Mouse (Mus musculus): Measurements from ENCODE around the gene Fubp1.

DNA sequence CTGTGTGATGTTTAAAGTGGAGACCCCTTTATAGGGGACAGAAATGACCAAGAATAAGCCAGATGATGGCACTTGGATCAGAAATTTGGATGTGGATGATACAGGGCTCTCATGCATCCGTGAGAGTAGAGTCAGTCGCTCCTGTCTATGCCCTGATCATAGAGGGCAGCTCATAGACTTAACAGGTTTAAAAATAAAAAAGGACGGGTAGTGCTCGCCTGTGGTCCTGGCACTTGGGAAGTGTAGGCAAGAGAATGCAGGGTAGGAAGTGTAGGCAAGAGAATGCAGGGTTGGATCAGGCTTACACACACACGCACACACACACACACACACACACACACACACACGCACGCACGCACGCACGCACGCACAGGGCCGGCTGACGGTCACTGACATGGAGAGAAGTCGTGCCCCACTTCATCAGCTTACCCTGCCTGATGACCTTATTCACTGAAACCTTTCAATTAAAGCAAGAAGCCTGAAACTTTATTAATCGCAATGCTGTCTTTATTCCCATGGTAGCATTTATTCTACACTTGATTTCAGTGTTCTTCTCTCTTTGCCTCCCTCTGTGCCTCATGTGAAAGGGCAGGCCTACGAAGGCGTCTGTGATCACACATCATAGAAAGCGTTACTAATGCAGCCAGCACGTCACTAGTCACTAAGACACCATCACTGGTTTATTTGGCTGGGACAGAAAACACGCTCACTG is 62.9 kb downstream of the Fubp1 start:
- no peak for TF ChIP-seq CTCF (IDR thresholded peaks at IDR 0.05; ENCODE audit: extremely low read depth, insufficient read length, insufficient replicate concordance, low read depth, low read length)
- TF ChIP-seq POLR2A (IDR thresholded peaks at IDR 0.05; ENCODE audit: low read depth, low read length) = no peak
